Mouse (Mus musculus): ENCODE measurements around the gene Blcap.

DNA sequence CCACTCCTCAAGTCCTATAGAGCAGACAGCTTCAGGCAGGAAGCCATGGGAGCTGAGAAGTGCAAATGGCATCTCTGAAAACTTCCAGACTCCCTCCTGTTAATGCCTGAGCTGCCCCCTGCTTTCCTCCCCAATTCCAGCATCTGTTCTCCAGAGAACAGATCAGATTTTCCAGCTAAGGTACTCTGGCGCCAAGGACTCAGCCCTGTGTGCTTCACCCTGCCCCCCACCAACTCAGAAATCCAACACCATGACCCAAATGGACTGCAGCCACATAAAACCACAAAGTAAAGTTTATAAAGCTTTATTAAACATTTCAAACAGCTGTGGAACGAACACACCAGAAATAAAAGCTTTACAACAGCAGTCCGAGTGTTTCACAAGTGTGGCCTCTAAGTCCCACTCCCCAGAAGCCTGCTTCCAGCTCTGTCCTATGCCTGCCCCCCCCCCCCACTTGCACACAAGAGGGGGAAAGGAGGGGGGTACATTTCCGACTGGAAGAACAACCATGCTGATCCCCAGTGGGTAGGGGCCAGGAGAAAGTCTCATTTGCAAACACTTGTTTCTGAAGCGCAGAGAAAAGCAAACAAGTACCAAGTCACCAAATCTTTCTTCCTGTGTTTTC, 14.9 kb downstream of the Blcap start:
- TF ChIP-seq CTCF (IDR thresholded peaks at IDR 0.05; ENCODE audit: control insufficient read depth, insufficient read depth, insufficient replicate concordance, low read depth, low read length), result no peak
- TF ChIP-seq POLR2A (IDR thresholded peaks at IDR 0.05; ENCODE audit: control insufficient read depth, low read depth, low read length), result no peak

Measured in testis, adult 2 months (tissue).